Mouse (Mus musculus) activated CD4-positive, CD25-positive, alpha-beta regulatory T cell, adult 4 months (primary cell): ENCODE measurements around the gene 1700013H16Rik. TPM values are rescaled to one million over a fixed set of nuclear protein-coding genes. Genes with fewer than 3 reads are reported as not detected.
"Not testable (repeated sequence)": the region's sequence is repeated elsewhere in the genome, so short reads cannot be mapped to it uniquely, and the experiment has no call there.

Source experiments
- ATAC-seq: one replicate; pipeline ENCODE4 v1.8.0; 2017
- polyA plus RNA-seq, 2 experiments: library from polyadenylated mRNA; unstranded; fragments of 100-300 nt; shearing (Covaris generic); gene quantifications; one replicate each; pipeline ENCODE4 v1.2.1; 2017

The 1700013H16Rik gene
- not detected for polyA plus RNA-seq

DNA sequence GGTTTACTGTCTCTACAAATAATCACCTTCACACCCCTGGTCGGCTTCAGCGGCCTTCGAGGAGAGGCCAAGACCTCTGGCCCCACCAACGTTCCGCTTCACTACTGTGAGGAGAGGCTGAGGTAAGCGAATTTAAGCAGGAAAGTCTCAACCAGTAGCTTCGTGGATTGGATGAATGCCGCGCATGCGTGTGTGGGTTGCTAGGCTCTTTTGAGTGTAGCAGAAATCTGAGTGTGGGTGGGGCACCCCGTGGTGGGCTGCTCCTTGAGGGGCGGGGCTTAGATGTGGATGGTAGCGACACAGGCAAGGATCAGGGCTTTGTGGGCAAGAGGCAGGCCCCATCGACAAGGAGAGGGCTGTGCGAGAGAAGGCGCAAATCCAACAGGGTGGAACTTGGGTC lies at the start of gene 1700013H16Rik:
1700013H16Rik (minus strand) TSS at position 96 of the 400 bp plus-strand sequence.
- ATAC-seq = no peak

DNA sequence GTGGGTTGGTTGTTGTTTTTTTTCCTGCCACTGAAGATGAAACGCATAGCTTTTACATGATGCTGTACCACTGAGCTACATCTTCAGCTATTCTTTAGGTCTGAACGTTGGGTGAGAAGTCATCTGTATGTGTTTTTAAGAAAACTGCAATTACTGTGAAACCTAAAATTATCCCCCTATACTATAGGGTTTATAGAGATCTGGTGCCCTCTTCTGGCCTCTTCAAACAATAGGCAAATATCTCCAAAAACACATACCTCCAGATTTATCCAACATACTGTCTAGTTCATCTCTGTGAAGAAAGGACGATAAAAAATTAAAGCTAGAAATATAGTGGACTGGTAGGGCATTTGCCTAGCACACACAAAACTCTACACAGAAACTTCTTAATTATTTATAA lies 41.4 kb upstream of the 1700013H16Rik start:
- no peak for ATAC-seq

- not testable (repeated sequence) for ATAC-seq
Measured at GRCm38 (mm10) chrX:53797519-53797918, 39.9 kb upstream of the 1700013H16Rik start, which contains the start of gene Xlr. Gene Xlr, minus strand, starts transcription at chrX:53797706.

GRCm38 (mm10) chrX:53776276-53776675 lies 18.6 kb upstream of the 1700013H16Rik start, which contains the start of gene Zfp36l3:
Gene Zfp36l3, minus strand, starts transcription at chrX:53776394.
- ATAC-seq = no peak

DNA sequence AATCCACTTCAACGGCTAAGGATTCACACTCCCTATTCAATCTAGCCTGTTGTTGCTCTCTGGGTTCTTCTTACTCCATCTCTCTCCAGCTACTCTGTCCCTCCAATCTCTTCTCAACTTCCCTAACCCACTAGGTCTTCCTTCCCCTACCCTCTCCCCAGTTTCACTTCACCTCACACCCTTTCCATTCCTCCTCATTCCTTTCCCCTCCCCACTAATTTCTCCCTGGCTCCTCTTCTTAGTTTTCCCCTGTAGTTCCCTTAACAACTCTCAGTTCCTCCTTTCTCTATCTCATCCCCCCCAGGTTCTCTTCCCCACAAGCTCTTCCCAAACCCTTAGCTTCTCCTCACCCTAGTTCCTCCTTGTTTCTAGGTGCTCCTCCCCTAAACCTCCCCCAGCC lies 4.8 kb downstream of the 1700013H16Rik start:
- no peak for ATAC-seq

DNA sequence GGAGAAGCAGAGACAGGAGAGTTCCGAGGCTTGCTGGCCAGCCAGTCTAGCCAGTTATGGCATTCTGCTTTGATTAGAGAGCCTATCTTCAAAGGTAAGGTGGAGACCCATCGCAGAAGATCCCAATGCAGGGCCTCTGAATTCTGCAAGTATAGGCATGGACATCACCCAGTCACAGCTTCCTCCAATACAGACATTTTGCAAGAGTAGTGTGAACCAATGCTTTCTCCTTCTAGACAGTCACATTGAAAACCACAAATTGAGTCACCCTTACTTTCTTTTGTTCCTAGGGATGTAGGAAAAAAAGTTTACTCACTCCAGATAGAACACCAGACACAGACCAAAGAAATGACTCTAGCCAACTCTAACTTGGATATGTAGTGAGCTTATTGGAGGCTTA lies 28.7 kb downstream of the 1700013H16Rik start:
- no peak for ATAC-seq

- no peak for ATAC-seq
Measured at GRCm38 (mm10) chrX:53724596-53724995, 33.0 kb downstream of the 1700013H16Rik start, which contains the start of gene 4930502E18Rik. Gene 4930502E18Rik, plus strand, starts transcription at chrX:53724826.

GRCm38 (mm10) chrX:53716323-53717182 lies 41.1 kb downstream of the 1700013H16Rik start:
- ATAC-seq = no peak

DNA sequence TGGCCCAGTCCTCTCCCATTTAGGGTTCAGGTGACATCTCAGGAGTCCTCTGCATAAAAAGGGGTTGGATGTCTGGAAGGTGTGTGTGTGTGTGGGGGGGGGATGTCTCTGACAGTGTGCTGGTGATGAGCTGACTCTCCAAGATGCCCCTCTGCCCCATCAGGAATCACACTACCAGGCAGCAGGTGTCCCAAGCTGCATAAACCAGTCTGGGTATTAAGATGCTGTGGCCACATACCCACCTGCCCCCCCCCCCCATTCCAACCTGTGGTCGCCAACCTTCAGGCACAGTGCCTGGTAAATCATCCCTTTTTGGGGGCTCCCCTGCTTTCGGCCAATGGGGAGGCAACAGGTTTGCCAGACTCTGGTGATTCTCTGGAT lies 41.7 kb downstream of the 1700013H16Rik start:
- ATAC-seq = no peak

- ATAC-seq = no peak
Measured at GRCm38 (mm10) chrX:53702673-53703072, 55.0 kb downstream of the 1700013H16Rik start.

- ATAC-seq = no peak
Measured at GRCm38 (mm10) chrX:53699225-53699624, 58.4 kb downstream of the 1700013H16Rik start.

DNA sequence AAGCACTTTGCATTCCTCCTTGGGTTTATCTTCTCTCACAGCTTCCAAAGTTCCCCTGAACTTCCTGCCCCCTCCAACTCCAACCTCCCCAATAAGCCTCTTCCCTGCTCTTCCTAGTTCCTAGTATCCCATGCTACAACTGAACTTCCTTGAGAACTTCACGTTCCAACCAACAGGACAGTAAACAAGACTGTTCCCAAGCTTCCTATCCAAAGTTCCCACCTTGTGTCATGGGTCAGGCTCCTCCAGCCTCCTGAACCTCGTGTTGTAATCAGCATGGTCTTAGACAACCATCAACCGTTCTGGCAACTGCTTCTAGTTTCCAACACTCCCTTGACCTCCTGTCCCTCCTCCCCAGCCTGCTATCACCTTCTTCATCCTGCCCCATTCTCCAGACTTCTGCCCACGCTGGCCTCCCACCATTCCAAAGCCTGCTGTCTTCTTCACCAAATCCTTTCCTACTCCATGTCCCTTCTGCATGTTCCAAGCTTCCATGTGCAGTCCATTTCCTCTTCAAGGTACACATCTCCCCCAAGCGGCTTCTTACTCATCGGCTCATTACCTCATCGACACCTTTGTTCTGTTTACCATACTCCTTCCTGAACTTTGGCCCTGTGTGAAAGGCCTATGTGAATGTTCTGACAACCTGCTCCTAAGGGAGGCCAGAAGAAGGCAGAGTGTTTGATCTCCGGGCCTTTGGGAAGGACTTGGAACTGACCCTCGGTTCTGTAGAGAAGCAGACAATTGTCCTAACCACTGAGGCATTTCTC lies 63.4 kb downstream of the 1700013H16Rik start:
- ATAC-seq = no peak

DNA sequence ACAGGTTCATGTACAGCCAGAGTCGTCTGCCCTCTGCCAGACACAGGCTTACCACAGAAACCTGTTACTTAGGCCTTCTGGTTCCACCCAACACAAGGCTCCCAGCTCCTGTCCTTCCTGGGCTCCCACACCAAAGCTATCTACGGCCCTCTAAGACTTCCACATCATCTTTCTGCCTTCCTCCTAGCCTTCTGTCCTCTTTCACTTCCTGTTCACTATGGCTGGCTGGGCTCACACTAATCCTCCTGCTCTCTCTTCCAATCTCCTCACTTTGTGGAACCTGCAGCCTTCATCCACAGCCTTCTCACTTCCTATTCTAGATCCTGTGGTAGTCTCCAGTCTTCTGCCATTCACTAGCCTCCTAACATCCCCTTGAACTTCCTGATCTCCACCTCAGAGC lies 64.5 kb downstream of the 1700013H16Rik start:
- ATAC-seq = no peak

Other genes starting within 250 kb of the 1700013H16Rik start
- gene Rtl8c, start 149.8 kb downstream of the 1700013H16Rik start, polyA plus RNA-seq = 10 to 100 TPM; 19.2 to 30.0 TPM
- gene Gm14597, start 148.9 kb downstream of the 1700013H16Rik start, polyA plus RNA-seq = not detected
- 10 to 100 TPM; 18.9 to 19.7 TPM for gene Rtl8a, start 114.1 kb downstream of the 1700013H16Rik start, polyA plus RNA-seq
- gene Rtl8b, start 87.4 kb downstream of the 1700013H16Rik start, polyA plus RNA-seq = 10 to 100 TPM; 10.8 to 11.9 TPM
- not detected for gene 4930502E18Rik, start 33.0 kb downstream of the 1700013H16Rik start, polyA plus RNA-seq
- not detected for gene Zfp36l3, start 18.6 kb upstream of the 1700013H16Rik start, polyA plus RNA-seq
- 1 to 10 TPM; 1.4 to 2.3 TPM for gene Xlr, start 39.9 kb upstream of the 1700013H16Rik start, polyA plus RNA-seq